Mouse (Mus musculus) CH12.LX (cell line): Measurements from ENCODE around the gene Timm22. TPM values are rescaled to one million over a fixed set of nuclear protein-coding genes. Genes with fewer than 3 reads are reported as not detected.

Source experiments
- DNase-seq: peaks from one replicate; pipeline ENCODE4 v3.0.0-alpha.2; 2013; ENCODE audit errors: extremely low read depth
- H3K27ac ChIP-seq: 2 replicates; pipeline ENCODE4 v1.5.1; 2012; ENCODE audit warnings: low read depth, mild to moderate bottlenecking, control low read depth, moderate library complexity; ENCODE audit not compliant: insufficient read depth
- H3K27me3 ChIP-seq: replicated peaks from 2 replicates; pipeline ENCODE3; 2012; ENCODE audit warnings: inconsistent platforms
- H3K36me3 ChIP-seq, 2 experiments: replicated peaks in 1 of 2; 2 replicates each; pipeline versions ENCODE3 to v1.6.1; 2012; ENCODE audit warnings: inconsistent platforms in 1 of 2, low read length in 1 of 2, mild to moderate bottlenecking in 1 of 2, mixed read lengths in 1 of 2, moderate library complexity in 1 of 2; ENCODE audit not compliant: control insufficient read depth in 1 of 2, insufficient read depth in 1 of 2
- H3K4me1 ChIP-seq, 2 experiments: 2 replicates each; pipeline ENCODE4 v1.6.1; 2012; ENCODE audit warnings: inconsistent platforms in 1 of 2, moderate library complexity in 1 of 2; ENCODE audit not compliant: insufficient read depth in 2 of 2, control insufficient read depth in 1 of 2
- H3K4me2 ChIP-seq: 2 replicates; pipeline ENCODE4 v1.6.1; 2012; ENCODE audit warnings: low read depth, mild to moderate bottlenecking, control low read depth; ENCODE audit not compliant: poor library complexity, insufficient read depth, severe bottlenecking
- H3K4me3 ChIP-seq, 3 experiments: fragments of 150-350 bp in 1 of 3; sonication (generic) in 1 of 3; replicated peaks in 1 of 3; 2 replicates each; pipeline versions ENCODE3 to v1.5.1; 2011 to 2012; ENCODE audit warnings: low read depth in 2 of 3, low read length in 2 of 3, mild to moderate bottlenecking in 2 of 3, moderate library complexity in 2 of 3, control low read depth in 1 of 3, improper control_type of control experiment in 1 of 3, inconsistent platforms in 1 of 3, mixed read lengths in 1 of 3; ENCODE audit not compliant: poor library complexity in 1 of 3
- H3K79me2 ChIP-seq: replicated peaks from 2 replicates; pipeline ENCODE4 v1.6.1; 2012; ENCODE audit warnings: mild to moderate bottlenecking, moderate library complexity; ENCODE audit not compliant: control insufficient read depth, poor library complexity, insufficient read depth, severe bottlenecking; ENCODE audit errors: extremely low read depth
- H3K9ac ChIP-seq: 2 replicates; pipeline ENCODE4 v1.6.1; 2012; ENCODE audit warnings: low read depth, mild to moderate bottlenecking, control low read depth, moderate library complexity; ENCODE audit not compliant: insufficient read depth
- H3K9me3 ChIP-seq: replicated peaks from 2 replicates; pipeline ENCODE3; 2012; ENCODE audit warnings: low read length, inconsistent platforms, mixed read lengths
- CHD1 ChIP-seq: IDR thresholded peaks from 2 replicates; pipeline ENCODE4 v1.6.1; 2012; ENCODE audit warnings: low read depth, low read length, improper control_type of control experiment, inconsistent platforms
- CHD2 ChIP-seq: IDR thresholded peaks from 2 replicates; pipeline ENCODE4 v1.6.1; 2011; ENCODE audit warnings: low read length, improper control_type of control experiment
- ETS1 ChIP-seq: conservative IDR thresholded peaks from 2 replicates; pipeline ENCODE4 v1.6.1; 2012; ENCODE audit warnings: low read depth, mild to moderate bottlenecking, inconsistent platforms, low read length, improper control_type of control experiment, moderate library complexity
- JUND ChIP-seq: conservative IDR thresholded peaks from 2 replicates; pipeline ENCODE4 v1.6.1; 2011; ENCODE audit warnings: low read depth, low read length, improper control_type of control experiment
- KAT2A ChIP-seq: IDR thresholded peaks from 2 replicates; pipeline ENCODE4 v1.6.1; 2012; ENCODE audit warnings: low read length, improper control_type of control experiment, inconsistent platforms; ENCODE audit not compliant: insufficient replicate concordance
- MAZ ChIP-seq: IDR thresholded peaks from 2 replicates; pipeline ENCODE4 v1.6.1; 2012; ENCODE audit warnings: low read depth, mild to moderate bottlenecking, inconsistent platforms, low read length, improper control_type of control experiment, moderate library complexity
- NRF1 ChIP-seq: IDR thresholded peaks from 2 replicates; pipeline ENCODE4 v1.6.1; 2014; ENCODE audit warnings: low read depth, mild to moderate bottlenecking, inconsistent platforms, low read length, improper control_type of control experiment, moderate library complexity
- POLR2A ChIP-seq: IDR thresholded peaks from 2 replicates; pipeline ENCODE4 v1.6.1; 2011; ENCODE audit warnings: low read depth, mild to moderate bottlenecking, improper control_type of control experiment, low read length
- RAD21 ChIP-seq: IDR thresholded peaks from 2 replicates; pipeline ENCODE4 v1.6.1; 2011; ENCODE audit warnings: low read depth, mild to moderate bottlenecking, low read length, improper control_type of control experiment, moderate library complexity
- RCOR1 ChIP-seq: conservative IDR thresholded peaks from 2 replicates; pipeline ENCODE4 v1.6.1; 2012; ENCODE audit warnings: low read depth, mild to moderate bottlenecking, inconsistent platforms, low read length, improper control_type of control experiment
- SIN3A ChIP-seq: IDR thresholded peaks from 2 replicates; pipeline ENCODE4 v1.6.1; 2012; ENCODE audit warnings: low read length, improper control_type of control experiment, inconsistent platforms
- TCF12 ChIP-seq: IDR thresholded peaks from 2 replicates; pipeline ENCODE4 v1.6.1; 2014; ENCODE audit warnings: low read depth, mild to moderate bottlenecking, inconsistent platforms, low read length, improper control_type of control experiment
- dilution Hi-C: fragments of 300-500 bp; cut with MboI; formaldehyde crosslinking; loops from 2 replicates; pipeline ENCODE4 v1.14.3; 2020; ENCODE audit warnings: low sequenced_read_pairs; ENCODE audit not compliant: extremely low pct_unique_long_range_greater_than_20kb, extremely low pct_ligation_motif_present
- in situ Hi-C: fragments of 300-500 bp; cut with MboI; formaldehyde crosslinking; loops from 3 replicates; pipeline ENCODE4 v1.14.3; 2019; ENCODE audit warnings: low sequenced_read_pairs, low pct_ligation_motif_present, low pct_unique_long_range_greater_than_20kb, mixed read lengths
- polyA plus RNA-seq: library from polyadenylated mRNA; unstranded; fragments of >175 nt; gene quantifications from 2 replicates; pipeline ENCODE4 v1.2.1, GENCODE M21; 2012; ENCODE audit warnings: low read depth; ENCODE audit not compliant: insufficient read length
- total RNA-seq, 2 experiments: library from RNA; depleted of rRNA; stranded (reverse); fragments of 300-350 nt in 1 of 2; fragments of >200 nt in 1 of 2; gene quantifications; 2 replicates each; pipeline ENCODE4 v1.2.3; 2012 to 2014

Gene Timm22
- total and polyA plus RNA-seq, 3 experiments, result 44.6 to 81.4 (median 53.8) TPM

GRCm38 (mm10) chr11:76397650-76398311 is 9.0 kb upstream of the Timm22 start:
- TF ChIP-seq POLR2A (no peak), KAT2A (no peak), JUND (no peak), MAZ (no peak)
- TF ChIP-seq, all 38 proteins: peak for 0
- H3K4me1 ChIP-seq, result peaks cover 4 to 41% of the 10 kb centered on the region in 2 experiments; a peak in 2 of 4 replicates
- in situ Hi-C loops, result no loop called here
- H3K79me2 ChIP-seq, result no peaks in the 10 kb centered on the region; the same call in 1 of the 2 replicates
- H3K27me3 ChIP-seq, result no peaks in the 10 kb centered on the region
- H3K4me2 ChIP-seq, result peak overlapping the region; percentile 52
- dilution Hi-C loops, result no loop called here
- H3K36me3 ChIP-seq, result peaks cover 0 to 2% of the 10 kb centered on the region in 2 experiments
- H3K27ac ChIP-seq, result no peak overlapping the region
- H3K4me3 ChIP-seq, result peak overlapping the region; percentile 61 to 74 (median 70)
- no peak for DNase-seq
- H3K9ac ChIP-seq, result peak overlapping the region; percentile 56
- no peaks in the 10 kb centered on the region for H3K9me3 ChIP-seq

- H3K9ac ChIP-seq, result peak overlapping the region; percentile 56
- no peaks in the 10 kb centered on the region for H3K27me3 ChIP-seq
- no peak for DNase-seq
- H3K4me1 ChIP-seq, result peaks cover 0 to 35% of the 10 kb centered on the region in 2 experiments; a peak in 2 of 4 replicates
- H3K4me3 ChIP-seq, result peak overlapping the region; percentile 61 to 74 (median 70)
- H3K27ac ChIP-seq, result no peak overlapping the region
- H3K9me3 ChIP-seq, result no peaks in the 10 kb centered on the region
- peak overlapping the region; percentile 52 for H3K4me2 ChIP-seq
- TF ChIP-seq CHD1 (no peak), SIN3A (peak; percentile 25; the same call in 1 of the 2 replicates), RCOR1 (no peak), CHD2 (peak; percentile 41), RAD21 (no peak), NRF1 (0 out of 2 replicates have a peak, but pooled peaks have one; percentile 2), ETS1 (no peak), MAZ (no peak), TCF12 (no peak; the same call in 1 of the 2 replicates)
- in situ Hi-C loops (no loop called here), dilution Hi-C loops (no loop called here)
- H3K36me3 ChIP-seq, result no peaks in the 10 kb centered on the region
- H3K79me2 ChIP-seq, result no peaks in the 10 kb centered on the region; the same call in 1 of the 2 replicates
Measured at GRCm38 (mm10) chr11:76398312-76398797, 8.4 kb upstream of the Timm22 start.
